Mouse (Mus musculus): Measurements from ENCODE around the gene Tmem174.
A peak's percentile ranks its signal among the peaks of the same experiment; 100 is the strongest.

Tmem174 gene

DNA sequence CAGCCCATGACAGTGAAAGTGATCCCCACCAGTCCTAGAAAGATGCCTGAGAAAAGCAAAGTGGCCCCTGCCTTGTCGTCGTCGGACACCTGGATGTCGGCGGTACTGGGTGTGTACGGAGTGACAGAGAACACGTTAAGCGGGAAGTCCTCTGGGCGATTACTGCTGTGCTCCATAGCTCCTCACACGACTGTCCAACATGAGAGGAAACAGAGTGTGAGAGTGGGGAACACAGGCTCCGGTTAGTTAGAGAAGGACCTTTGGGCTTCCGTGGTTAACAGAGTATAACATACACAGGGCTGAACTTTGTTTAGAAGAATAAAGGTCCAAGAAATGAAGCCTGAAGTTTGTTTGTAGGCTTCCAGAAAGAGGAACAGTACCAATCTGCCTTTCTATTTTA is at the start of gene Tmem174:
TSS of gene Tmem174 (minus strand) at position 266 of the 400 bp plus-strand sequence.
- DNase-seq (ENCODE audit: low spot score), result no peak

DNA sequence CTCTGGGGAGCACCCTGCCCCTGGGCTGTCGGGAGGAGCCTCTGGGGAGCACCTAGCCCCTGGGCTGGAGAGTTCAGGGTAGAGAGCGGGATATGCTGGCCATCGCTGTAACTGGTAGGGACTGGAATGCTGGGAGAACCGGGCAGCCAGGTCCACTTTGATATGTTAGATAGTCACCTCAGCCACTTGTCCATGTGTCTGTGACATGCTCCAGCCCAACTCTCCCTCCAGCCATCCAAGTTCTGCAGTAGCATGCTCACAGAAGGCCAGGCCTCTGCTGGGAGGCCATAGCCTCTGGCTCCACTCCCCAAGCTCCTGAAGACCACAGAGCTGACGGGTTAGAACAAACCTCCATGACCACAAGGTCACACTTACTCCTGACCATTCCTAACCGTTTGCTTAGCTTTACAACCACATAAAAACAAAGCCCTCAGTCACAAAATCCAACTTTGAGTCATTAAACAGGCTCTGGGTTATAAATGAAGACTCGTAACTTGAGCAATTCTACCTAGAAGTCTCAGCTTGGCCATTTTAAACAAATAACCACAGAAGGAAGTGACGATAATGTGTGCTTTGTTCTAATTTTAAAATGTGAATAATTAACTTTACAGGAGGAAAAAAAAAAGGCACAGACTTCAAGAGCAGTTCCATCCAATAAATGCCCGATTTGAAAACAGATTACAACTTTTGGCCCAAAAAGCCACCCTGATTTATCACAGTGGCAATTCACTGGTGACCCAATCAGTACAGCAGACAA is 47.1 kb upstream of the Tmem174 start:
- DNase-seq (ENCODE audit: low spot score), result no peak

DNA sequence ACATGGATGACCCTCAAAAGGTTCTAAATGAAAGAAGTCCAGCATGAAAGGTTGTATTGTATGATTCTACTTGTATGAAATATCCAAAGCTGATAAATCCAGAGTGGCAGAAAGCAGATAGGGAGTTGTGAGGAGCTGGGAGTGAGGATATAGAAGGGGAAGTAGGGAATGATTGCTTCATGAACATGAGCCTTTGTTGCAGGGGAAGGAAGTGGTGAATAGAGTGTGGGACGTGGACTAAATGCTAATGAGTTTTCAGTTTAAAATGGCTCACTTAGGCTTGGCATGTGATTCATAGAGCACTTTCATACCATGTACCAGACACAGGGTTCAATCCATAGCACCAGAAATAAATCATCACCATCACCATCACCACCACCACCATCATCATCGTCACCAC is 46.2 kb upstream of the Tmem174 start:
- no peak for DNase-seq (ENCODE audit: low spot score)

DNA sequence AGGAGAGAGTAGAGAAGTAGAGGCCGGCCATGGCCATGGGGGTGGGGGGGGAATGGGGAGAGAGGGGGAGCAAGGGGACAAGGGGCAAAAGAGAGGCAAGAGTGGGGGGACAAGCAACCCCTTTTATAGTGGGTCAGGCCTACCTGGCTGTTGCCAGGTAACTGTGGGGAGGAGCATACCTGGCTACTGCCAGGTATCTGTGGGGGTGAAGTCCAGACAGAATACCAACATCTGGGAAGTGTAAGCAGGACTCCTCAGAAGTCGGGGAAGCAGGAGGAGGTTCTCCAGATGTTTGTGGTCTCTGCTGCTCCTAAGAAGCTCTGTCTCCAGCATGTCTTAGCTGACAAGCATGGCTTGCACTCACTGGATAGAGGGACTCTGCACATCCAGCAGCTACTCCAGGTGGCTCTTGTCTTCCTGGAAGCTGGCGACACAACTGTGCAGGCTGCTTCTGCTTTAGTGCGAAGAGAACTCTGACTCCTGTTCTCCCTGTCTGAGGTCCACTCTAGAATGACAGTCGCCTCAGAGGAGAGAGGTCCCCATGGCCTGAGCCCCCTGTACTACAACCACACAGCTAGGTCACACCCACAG is 43.4 kb upstream of the Tmem174 start:
- no peak for DNase-seq (ENCODE audit: low spot score)

DNA sequence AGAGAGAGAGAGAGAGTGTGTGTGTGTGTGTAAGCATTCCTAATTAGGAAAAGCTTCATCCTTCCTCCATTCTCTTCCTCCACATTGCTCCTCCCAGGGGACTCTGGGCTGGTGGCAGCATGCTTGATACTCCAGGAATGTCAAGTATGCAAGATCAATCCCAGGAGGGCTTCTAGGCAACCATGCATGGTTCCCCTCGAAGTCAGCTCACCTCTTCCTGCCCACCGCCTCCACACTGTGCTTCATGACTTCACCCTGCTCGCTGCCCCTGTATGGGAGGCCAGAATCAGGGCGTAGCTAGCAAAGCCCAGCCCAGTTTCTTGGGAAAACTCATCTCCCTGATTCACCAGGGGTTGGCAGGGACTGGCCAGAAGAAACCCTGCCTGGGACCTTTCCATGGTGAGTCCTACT is 42.4 kb upstream of the Tmem174 start:
- DNase-seq (ENCODE audit: low spot score), result peak; percentile 59

DNA sequence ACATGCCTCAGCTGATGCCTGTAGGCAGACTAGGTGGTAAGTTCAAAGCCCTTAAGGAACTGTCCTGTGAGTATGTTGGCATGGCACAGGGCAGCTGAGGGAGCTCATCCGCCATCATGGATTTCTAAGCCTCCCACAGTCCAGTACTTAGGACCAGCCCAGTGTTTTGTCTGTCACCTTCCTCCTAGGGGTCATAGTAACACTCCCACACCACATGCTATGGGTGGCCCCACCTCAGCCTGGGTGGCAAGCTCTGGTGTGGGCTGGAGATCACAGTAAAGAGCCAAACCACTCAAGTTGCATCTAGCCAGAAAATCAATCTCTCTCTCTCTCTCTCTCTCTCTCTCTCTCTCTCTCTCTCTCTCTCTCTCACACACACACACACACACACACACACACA is 42.0 kb upstream of the Tmem174 start:
- no peak for DNase-seq (ENCODE audit: low spot score)

DNA sequence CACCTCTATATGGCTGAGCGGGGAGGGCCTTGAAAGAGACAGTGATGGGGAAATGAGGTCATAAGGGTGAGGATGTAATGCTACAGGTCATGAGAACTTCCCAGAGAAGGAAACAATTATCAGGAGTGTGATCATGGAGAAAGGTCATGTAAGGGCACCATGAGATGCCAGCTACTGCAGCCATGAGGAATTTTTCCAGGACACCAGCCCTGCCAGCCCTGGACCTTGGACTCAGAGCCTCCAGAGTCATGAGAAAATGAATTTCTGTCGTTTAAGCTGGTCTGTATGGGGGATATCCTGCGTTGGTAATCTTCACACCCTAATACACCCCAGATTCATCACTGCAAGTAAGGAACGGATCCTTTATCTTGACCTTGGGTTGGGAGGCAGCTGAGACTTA is 36.7 kb upstream of the Tmem174 start:
- DNase-seq (ENCODE audit: low spot score), result no peak

DNA sequence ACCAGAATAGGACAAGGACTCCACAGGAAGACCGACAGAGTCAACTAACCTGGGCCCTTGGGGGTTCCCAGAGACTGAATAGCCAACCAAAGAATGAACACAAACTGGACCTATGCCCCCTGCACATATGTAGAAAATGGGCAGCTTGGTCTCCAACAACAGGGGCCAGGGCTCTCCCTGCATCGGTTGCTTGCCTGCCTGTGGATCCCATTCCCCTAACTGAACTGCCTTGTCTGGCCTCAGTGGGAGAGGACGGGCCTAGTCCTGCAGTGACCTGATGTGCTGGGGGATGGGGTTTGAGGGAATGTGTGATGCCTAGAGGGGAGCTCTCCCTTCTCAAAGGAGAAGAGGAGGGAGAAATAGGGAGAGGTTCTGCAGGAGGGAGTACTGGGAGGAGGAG is 32.1 kb upstream of the Tmem174 start:
- DNase-seq (ENCODE audit: low spot score), result no peak

DNA sequence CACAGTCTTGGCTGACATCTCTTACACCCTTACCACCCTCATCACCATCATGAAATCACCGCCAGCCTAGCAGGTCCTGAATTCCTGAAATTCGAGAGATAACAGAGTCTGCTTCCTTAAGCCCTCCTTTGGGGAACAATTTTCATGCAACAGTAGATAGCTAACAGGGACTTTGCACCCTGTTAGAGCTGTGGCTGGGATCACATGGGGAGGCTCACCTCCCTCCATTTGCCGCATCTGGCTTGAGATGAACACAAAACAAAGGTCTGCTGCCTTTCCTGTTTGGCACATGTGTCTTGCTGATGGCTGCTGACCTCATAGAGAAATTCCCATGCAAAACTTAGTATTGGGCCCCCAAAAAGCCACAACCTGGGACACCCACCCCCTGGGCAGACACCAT is 30.1 kb upstream of the Tmem174 start:
- no peak for DNase-seq (ENCODE audit: low spot score)

DNA sequence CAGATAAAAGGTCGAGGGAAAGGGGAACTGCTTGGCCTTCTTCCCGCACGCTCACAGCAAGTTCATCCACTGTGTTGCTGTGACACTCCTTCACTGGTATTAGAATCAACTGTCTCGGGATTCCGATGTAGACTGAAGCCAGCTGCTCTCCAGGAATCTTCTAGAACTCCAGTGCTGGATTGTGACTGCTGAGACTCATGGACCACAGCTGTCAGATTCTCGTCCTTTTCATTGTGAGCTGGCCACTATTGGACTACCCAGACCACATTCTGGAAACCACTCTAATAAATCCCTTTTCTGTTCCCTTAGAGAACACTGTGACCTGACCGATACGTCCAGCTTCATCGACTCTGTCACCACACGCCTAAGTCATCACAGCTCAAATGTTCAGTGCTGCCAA is 28.0 kb upstream of the Tmem174 start:
- no peak for DNase-seq (ENCODE audit: low spot score)

DNA sequence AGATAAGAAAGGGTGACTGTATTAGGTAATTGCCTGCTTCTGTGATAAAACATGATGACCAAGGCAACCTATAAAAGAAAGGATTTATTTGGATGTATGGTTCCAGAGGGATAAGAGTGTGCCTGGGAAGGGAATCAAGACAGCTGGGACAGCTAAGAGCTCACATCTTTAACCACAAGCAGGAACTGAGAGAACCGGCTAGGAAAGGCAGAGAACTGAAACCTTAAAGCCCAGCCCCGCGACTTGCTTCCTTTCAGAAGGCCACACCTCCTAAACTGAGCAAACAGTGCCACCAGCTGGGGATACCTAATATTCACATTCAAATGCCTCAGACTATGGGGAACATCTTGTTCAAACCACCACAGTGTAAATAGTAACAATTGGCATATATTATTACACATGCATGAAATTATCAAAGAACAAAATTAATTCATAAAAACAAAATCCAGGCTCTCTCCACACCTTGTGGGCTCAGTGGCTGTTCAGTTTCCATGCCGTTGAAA is 25.0 kb upstream of the Tmem174 start:
- DNase-seq (ENCODE audit: low spot score), result no peak

DNA sequence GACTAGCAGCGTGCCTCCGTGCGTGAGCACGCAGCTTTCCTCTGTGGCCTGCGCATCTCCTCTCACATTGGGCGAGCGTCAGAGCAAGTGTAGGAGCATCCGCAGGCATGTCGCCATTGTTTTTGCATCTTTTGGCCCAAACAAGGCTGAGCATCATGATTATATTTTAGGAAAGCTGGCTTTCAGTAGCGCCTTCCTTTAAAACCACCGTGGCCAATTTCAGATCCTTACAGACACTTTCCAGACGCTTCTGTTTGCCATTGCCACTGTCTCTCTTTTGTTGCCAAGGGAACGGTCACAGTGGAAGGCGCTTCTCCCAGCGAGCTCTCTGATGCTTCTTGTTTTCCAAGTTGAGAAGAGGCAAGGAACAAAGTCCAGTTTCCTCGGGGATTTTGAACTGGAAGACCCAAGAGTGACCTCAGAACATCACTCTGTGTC is 18.8 kb upstream of the Tmem174 start:
- no peak for DNase-seq (ENCODE audit: low spot score)

DNA sequence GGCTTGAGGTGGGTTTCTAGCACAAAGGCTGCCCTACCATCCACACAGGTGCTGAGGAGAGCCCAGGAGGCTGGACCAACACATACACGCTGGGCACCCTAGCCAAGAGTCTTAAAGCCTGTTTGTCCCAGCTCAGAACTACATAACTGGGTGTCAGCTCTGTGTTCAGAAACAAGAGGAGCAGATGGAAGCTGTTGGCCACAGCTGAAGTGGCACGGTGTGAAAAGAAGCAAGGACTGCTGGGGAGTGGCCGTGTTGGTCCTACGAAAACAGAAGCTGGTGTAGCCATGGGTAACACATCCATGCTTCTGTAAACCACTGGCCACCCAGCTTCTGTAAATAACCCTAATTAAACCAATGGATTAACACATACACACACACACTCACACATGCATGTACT is 18.1 kb upstream of the Tmem174 start:
- DNase-seq (ENCODE audit: low spot score), result no peak

DNA sequence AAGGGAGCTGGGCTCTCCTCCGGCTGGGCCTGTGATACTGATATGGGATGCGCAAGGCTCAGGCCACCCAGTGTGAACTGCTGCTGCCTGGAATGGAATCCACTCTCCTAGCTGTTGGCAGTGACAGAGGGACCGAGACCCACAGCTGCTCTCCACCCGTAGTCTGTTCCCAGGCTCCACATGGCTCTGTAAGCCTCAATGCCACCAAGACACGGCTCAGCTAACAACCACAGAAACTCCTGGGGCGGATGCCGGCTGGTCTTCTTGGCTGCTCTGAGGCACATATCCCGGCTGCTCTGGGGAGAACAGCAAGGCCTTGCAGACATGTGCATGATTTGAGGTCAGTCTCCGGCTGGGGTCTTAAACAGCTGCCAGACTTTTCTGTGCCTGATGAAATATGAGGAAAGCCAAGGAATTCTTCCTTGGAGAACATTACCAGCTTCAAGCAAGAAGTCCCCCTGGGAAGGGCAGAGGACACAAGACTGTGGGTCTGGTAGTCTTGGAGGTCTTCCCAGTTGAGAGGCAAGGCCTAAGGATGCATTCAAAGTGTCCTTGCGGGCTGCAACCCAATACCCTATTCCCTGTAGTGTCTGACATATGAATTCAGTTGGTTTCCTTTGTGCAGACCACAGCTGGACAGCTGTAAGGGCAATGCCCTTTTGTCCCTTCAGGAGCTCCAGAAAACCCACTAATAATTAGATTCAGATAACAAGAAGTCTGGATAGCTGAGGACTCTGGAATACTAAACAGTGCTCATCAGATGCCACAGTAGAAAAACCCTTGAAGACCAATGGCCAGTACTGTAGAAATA is 17.1 kb upstream of the Tmem174 start:
- DNase-seq (ENCODE audit: low spot score), result no peak

DNA sequence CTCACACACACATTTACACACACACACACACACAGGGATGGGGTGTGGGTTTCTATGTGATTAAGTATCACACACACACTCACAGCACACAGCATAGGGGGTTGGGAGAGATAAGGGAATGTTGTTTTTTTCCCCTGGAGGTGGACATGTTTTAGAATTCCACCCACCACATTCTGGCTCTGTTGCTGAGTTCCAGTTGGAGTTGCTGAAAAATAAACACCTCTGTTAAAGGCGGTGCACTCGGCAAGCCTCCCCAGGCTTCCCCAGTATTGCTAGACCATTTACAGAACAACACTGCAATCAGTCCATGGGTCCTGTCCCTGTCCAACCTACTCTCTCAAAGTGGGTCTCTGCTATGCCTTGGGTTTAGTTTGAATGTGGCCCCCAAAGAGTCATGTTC is 15.0 kb upstream of the Tmem174 start:
- DNase-seq (ENCODE audit: low spot score), result no peak

DNA sequence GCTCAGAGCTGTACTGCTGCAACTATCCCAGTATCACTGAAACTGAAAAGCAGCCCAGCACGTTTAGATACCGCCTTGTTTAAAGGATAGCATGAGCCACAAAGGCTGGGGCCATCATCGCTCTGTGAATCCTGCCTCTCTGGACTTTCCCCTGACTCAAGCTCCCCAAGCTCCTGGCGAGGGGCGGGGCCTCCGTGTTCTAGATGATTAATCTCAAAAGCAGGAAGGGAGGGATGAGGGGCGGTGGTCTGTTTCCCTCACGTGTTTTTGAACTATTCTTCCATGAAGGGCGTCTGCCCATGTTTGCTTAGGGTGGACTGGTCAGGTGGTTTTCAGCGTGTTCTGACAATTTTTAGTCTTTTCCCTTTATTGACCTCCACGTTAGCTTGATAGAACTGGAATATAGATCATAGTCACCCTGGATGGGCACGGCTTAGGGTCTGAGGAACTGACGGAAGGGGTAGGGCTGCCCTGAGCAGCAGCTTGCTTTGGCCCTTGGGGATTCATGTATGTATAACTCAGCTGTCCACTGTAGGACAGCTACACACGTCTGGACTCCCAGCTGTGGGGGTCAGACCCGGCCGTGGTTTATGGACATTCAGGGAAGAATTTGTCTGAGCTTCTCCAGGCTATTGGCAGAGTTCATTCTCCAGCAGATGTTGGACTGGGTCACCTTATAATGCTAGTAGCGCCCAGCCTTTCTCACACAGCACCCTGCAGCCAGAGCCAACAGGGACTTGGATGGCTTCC is 14.2 kb upstream of the Tmem174 start:
- DNase-seq (ENCODE audit: low spot score), result no peak

DNA sequence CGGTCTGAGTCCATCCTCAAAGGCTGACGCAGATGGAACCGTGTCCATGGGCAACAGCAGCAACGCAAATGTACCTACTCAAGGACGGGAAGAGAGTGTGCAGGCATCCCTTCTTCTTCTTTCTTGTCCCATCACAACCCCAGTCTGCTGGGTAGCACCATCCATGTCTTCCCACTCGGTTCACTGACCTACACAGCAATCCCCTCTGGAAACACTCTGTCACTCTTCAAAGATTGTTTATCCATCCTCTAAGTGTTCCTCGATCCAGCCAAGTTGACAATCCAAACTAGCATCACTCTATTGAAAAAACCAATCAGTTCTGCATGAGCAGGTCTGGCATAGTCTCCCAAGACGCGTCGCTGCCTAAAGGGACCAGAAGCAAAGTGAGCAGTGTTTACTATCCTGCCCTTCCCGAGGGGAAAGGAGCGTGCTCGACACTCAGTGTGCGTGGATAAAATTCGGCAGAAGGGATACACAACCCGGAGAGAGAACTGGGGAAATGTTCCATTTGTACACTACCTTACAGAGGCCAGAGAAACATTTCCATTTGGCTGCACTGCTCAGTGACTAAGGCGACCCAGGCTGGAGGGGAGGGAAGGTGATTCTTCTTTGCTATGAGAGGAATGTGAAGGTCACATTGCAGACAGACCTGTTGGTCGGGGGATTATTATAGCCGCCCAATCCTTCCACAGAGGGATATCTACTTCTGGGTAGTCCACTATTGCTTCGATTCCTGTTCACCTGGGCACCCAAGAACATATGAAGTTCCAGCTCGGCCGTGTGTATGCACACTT is 10.8 kb upstream of the Tmem174 start:
- no peak for DNase-seq (ENCODE audit: low spot score)

DNA sequence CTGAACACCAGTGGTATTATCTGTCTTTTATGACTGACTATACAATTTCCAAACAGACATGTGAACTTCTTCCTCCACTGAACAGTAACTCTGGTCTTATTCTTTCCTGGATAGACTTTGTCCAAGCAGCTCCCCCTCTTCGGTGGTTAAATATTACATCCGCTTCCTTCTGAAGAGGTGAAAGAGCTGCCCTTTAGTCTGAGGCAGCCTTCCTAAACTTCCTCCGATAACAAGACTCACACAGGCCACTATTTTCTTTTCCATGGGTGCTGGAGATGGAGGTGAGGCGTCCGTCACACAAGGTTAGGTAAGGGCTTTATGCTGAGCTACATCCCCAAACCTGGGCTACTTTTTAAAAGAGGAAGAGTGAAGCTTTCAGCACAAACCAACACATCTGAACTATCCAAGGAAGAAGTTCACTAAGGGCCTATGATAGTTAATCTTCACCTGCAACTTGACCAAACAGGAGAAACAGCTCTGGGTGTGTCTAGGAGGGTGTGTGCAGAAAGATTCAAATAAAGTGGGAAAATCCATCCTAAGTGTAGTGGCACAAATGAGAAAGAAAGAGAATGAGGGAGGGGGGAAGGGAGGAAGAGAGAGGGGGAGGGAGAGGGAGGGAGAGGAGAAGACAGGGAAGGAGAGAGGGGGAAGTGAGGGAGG is 1.4 kb upstream of the Tmem174 start:
- no peak for DNase-seq (ENCODE audit: low spot score)

DNA sequence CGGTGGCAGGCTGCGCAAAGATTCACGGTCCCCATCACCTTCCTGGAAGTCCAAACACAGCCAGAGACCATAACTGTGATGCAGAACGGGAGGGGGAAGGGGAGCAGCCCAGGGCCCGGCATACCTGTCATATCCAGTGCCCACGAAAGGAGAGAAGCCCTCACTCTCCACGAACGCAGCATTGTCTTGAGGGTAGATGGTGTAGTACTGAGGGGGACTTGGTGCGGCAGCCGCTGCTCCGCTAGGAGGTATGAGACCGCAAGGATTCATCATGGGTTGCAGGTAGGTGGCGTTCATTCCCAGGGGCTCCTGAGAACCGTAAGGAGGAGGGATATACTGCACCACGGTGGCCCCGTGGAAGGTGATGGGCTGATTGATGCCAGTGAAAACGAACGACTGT is 639 bp downstream of the Tmem174 start:
- no peak for DNase-seq (ENCODE audit: low spot score)

DNA sequence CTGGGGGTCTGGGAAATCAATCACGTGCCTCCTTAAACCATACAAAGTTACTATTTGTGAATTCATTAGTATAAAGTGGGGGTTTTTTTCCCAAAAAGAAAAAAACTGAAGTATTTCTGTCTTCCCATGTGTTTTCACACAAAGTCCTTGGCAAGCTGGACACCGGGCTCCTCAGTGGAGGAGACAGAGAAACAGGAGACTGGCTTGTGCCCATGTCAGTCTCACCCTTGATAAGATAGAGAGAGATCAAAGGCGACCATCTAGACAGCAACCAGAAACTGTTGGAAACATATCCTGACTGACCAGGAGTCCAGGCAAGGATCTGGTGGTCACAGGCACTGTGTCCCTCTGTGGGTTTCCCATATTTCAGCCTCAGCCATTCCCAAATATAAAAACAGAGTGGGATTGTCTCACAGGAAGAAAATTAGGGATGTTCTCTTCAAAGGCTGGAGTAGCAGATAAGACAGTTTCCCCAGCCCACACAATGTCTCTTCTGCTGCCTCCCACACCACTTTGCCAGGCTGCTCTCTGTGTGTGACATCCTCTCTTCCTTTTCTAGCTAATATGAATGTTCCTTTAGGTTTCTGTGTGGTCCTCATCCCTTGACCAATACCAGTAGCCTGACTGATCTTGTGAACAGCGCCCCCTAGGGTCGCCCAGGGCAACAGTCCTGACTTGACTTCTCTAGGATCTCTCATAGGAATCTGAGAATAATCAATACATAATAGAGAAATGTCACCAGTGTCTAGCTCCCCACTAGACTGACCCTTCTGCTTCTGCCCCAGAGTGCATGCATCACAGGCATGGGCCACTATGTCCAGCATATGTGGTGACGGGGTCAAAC is 3.3 kb downstream of the Tmem174 start:
- DNase-seq (ENCODE audit: low spot score), result peak; percentile 44
